8 mouse cellular contexts compared by ENCODE assay signal in the genomic region with DNA sequence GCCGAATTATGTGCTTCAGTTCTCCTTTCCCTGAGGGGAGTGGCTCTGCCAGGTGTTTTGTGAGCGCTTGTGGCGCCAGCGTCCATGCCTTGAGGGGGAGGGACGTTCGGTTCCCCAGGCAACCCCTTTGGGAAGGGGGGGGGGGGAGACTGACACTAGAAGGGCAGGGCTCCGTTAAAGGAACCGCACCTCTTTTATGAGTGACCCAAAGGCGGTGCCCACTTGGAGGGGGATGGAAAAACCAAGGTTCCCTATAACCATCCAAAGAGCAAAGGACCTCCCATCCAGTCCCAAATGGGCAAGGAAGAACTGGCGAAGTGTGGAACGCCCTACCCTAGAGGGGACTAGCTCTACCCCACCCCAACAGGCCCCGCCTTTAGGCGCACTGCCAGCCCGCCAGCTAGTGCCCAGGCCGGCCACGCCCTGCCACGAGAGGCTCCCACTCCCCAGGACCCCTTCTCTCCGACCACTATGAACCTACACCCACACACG. TPM values are rescaled to one million over a fixed set of nuclear protein-coding genes. Genes with fewer than 3 reads are reported as not detected.
A peak's percentile ranks its signal among the peaks of the same experiment; 100 is the strongest.
DNase-seq lines count a peak whose midpoint lies in the region; ATAC-seq and TF ChIP-seq lines count a peak whose summit lies in the region.

No protein-coding gene starts in this region.

- peaks cover 25% of the 10 kb centered on the region for H3K36me3 ChIP-seq in E14TG2a.4 (ENCODE audit: insufficient read depth, low read length)
- peaks cover 8% of the 10 kb centered on the region; the same call in 1 of the 2 replicates for H3K36me3 ChIP-seq in heart, embryonic 16.5 days (ENCODE audit: control insufficient read depth, insufficient read depth)

- H3K4me1 ChIP-seq in E14TG2a.4 (replicated peaks; ENCODE audit: low read depth, low read length), result peaks cover 67% of the 10 kb centered on the region
- peaks cover 2% of the 10 kb centered on the region for H3K4me1 ChIP-seq in embryonic fibroblast, embryonic 13.5 days (ENCODE audit: control insufficient read depth, insufficient read depth, low read length)
- peaks cover 24% of the 10 kb centered on the region for H3K4me1 ChIP-seq in heart, embryonic 16.5 days (ENCODE audit: control insufficient read depth, insufficient read depth, low read length)

- no peak for TF ChIP-seq POLR2A in embryonic fibroblast, embryonic 13.5 days (IDR thresholded peaks at IDR 0.05; ENCODE audit: low read depth, low read length)

- no peaks in the 10 kb centered on the region for H3K27me3 ChIP-seq in E14TG2a.4 (ENCODE audit: insufficient read depth, low read length)
- H3K27me3 ChIP-seq in heart, embryonic 16.5 days (ENCODE audit: control insufficient read depth, insufficient read depth, low read length), result no peaks in the 10 kb centered on the region

- H3K9me3 ChIP-seq in E14TG2a.4 (ENCODE audit: low read length), result no peaks in the 10 kb centered on the region
- H3K9me3 ChIP-seq in heart, embryonic 16.5 days (replicated peaks; ENCODE audit: control insufficient read depth, low read length), result no peaks in the 10 kb centered on the region

- no peak for TF ChIP-seq CTCF in E14TG2a.4 (conservative IDR thresholded peaks at IDR 0.05; ENCODE audit: low read length)
- no peak for TF ChIP-seq CTCF in embryonic fibroblast, embryonic 13.5 days (IDR thresholded peaks at IDR 0.05; ENCODE audit: borderline replicate concordance, insufficient read depth, low read length)

- WGBS in heart, embryonic 16.5 days, result 17% methylated on average over 19 of the region's 19 CpGs

- H3K9ac ChIP-seq in heart, embryonic 16.5 days (ENCODE audit: low read length), result peak overlapping the region; percentile 80

- DNase-seq in adrenal gland, adult 18-20 months (ENCODE audit: low spot score in 2 of 2), result peak; percentile 57 to 61
- DNase-seq in kidney, postnatal 10 days, result peak; percentile 79
- peak; percentile 80 to 84 for DNase-seq in lung, postnatal 4 days
- peak; percentile 47 for DNase-seq in right cerebral cortex, postnatal 25 days
- no peak for DNase-seq in layer of hippocampus, adult 18-20 months (ENCODE audit: low spot score in 2 of 2)

- peak overlapping the region; percentile 86 for H3K4me3 ChIP-seq in E14TG2a.4 (replicated peaks; ENCODE audit: low read length)
- H3K4me3 ChIP-seq in embryonic fibroblast, embryonic 13.5 days (ENCODE audit: insufficient read depth, low read length), result peak overlapping the region; percentile 63
- peak overlapping the region; percentile 73 for H3K4me3 ChIP-seq in heart, embryonic 16.5 days (ENCODE audit: low read length)

- H3K4me2 ChIP-seq in heart, embryonic 16.5 days (ENCODE audit: low read depth, low read length), result peak overlapping the region; percentile 51

- H3K27ac ChIP-seq in embryonic fibroblast, embryonic 13.5 days (ENCODE audit: insufficient read depth, low read length), result peak overlapping the region; percentile 86
- peak overlapping the region; percentile 83 for H3K27ac ChIP-seq in heart, embryonic 16.5 days (ENCODE audit: low read length)

- peak; percentile 73 for ATAC-seq in heart, embryonic 16.5 days (replicated peaks; ENCODE audit: extremely low read depth, insufficient read depth, low FRiP score)

RNA-seq across cellular contexts. Expression of a gene that starts 0.8 kb away (rescaled TPM):
- total RNA-seq in adrenal gland, adult 18-20 months (2021), result 10 to 100 TPM; 54.4 to 68.4 TPM
- 305 and 316 TPM in 2 replicates for polyA plus RNA-seq in embryonic fibroblast, embryonic 13.5 days (2011; ENCODE audit: insufficient read length, low read depth, missing spikeins)
- 142 and 150 TPM in 2 replicates for polyA plus RNA-seq in heart, embryonic 16.5 days (2015; fragmentation: Nextera tagmentation; extraction: Ambion mirVana)
- total RNA-seq in layer of hippocampus, adult 18-20 months (2021), result 1 to 10 TPM; 3.9 to 5.1 TPM

RNA-seq across cellular contexts. Expression of a gene that starts 10.6 kb away (rescaled TPM):
- under 1 TPM; 0.46 to 0.64 TPM for total RNA-seq in adrenal gland, adult 18-20 months (2021)
- not detected in 2 replicates for polyA plus RNA-seq in embryonic fibroblast, embryonic 13.5 days (2011; ENCODE audit: insufficient read length, low read depth, missing spikeins)
- polyA plus RNA-seq in heart, embryonic 16.5 days (2015; fragmentation: Nextera tagmentation; extraction: Ambion mirVana), result 0.60 and 1.1 TPM in 2 replicates
- under 1 TPM in 1 of 2 experiments, not detected in 1; 0.41 TPM for total RNA-seq in layer of hippocampus, adult 18-20 months (2021)

RNA-seq across cellular contexts. Expression of a gene that starts 13.4 kb away (rescaled TPM):
- 10 to 100 TPM in 1 of 2 experiments, 1 to 10 TPM in 1; 8.8 to 11.7 TPM for total RNA-seq in adrenal gland, adult 18-20 months (2021)
- polyA plus RNA-seq in embryonic fibroblast, embryonic 13.5 days (2011; ENCODE audit: insufficient read length, low read depth, missing spikeins), result 7.0 TPM in 2 replicates
- 10.0 and 10.5 TPM in 2 replicates for polyA plus RNA-seq in heart, embryonic 16.5 days (2015; fragmentation: Nextera tagmentation; extraction: Ambion mirVana)
- 1 to 10 TPM; 1.5 TPM for total RNA-seq in layer of hippocampus, adult 18-20 months (2021)

RNA-seq across cellular contexts. Expression of a gene that starts 26.5 kb away (rescaled TPM):
- total RNA-seq in adrenal gland, adult 18-20 months (2021), result 10 to 100 TPM; 48.0 to 59.9 TPM
- polyA plus RNA-seq in embryonic fibroblast, embryonic 13.5 days (2011; ENCODE audit: insufficient read length, low read depth, missing spikeins), result 26.0 and 29.8 TPM in 2 replicates
- 33.2 and 33.5 TPM in 2 replicates for polyA plus RNA-seq in heart, embryonic 16.5 days (2015; fragmentation: Nextera tagmentation; extraction: Ambion mirVana)
- total RNA-seq in layer of hippocampus, adult 18-20 months (2021), result 10 to 100 TPM; 36.5 to 37.4 TPM

RNA-seq across cellular contexts. Expression of a gene that starts 32.2 kb away (rescaled TPM):
- 10 to 100 TPM; 46.1 to 70.5 TPM for total RNA-seq in adrenal gland, adult 18-20 months (2021)
- polyA plus RNA-seq in embryonic fibroblast, embryonic 13.5 days (2011; ENCODE audit: insufficient read length, low read depth, missing spikeins), result 0.18 and 0.19 TPM in 2 replicates
- 0.95 and 1.4 TPM in 2 replicates for polyA plus RNA-seq in heart, embryonic 16.5 days (2015; fragmentation: Nextera tagmentation; extraction: Ambion mirVana)
- total RNA-seq in layer of hippocampus, adult 18-20 months (2021), result 1,000 to 10,000 TPM; 1,783 to 1,871 TPM

Comparison
In these comparisons a context has a peak if more than half of its experiments do, and no peak if none do; other contexts are left out.
1. DNase-seq: peak in adrenal gland, adult 18-20 months (2 of 2), kidney, postnatal 10 days (single experiment), lung, postnatal 4 days (2 of 2) and right cerebral cortex, postnatal 25 days (single experiment); none in layer of hippocampus, adult 18-20 months (0 of 2).
2. RNA of a gene that starts 0.8 kb away (total RNA-seq): 54.4 to 68.4 TPM in adrenal gland, adult 18-20 months; 3.9 to 5.1 TPM in layer of hippocampus, adult 18-20 months; every median in the first group is over 4 times any median in the second.
3. Peak in every context shown above with its lines, with median percentiles within 50 percentile points of each other: H3K4me3 ChIP-seq.